Mouse (Mus musculus) mouse trophoblast stem cell (cell line): ENCODE data around the gene Hhip.
"Not testable (repeated sequence)": the region's sequence is repeated elsewhere in the genome, so short reads cannot be mapped to it uniquely, and the experiment has no call there.

Experiments
- in situ Hi-C, 2 experiments: fragments of 300-500 bp; cut with MseI, MboI; formaldehyde crosslinking; loops; 2 replicates in 1 of 2; 3 replicates in 1 of 2; pipeline ENCODE4 v1.15.1; 2025

Hhip gene

GRCm38 (mm10) chr8:79993507-79993906, 64.3 kb downstream of the Hhip start:
- in situ Hi-C loops, result no loop called here

- in situ Hi-C loops, result no loop called here
Measured at GRCm38 (mm10) chr8:79992121-79992848, 65.5 kb downstream of the Hhip start.

GRCm38 (mm10) chr8:79991420-79991819, 66.4 kb downstream of the Hhip start:
- in situ Hi-C loops, result not testable (repeated sequence)

GRCm38 (mm10) chr8:79984946-79985345, 72.9 kb downstream of the Hhip start:
- in situ Hi-C loops, result no loop called here

GRCm38 (mm10) chr8:79982144-79982543, 75.7 kb downstream of the Hhip start:
- in situ Hi-C loops, result no loop called here

- in situ Hi-C loops, result loop anchor here in 1 of 2 experiments (25.0 kb wide), 1 partner anchor 521 kb away; the partner anchor contains the start of gene Gypa
Measured at GRCm38 (mm10) chr8:79966159-79966558, 91.6 kb downstream of the Hhip start.

- in situ Hi-C loops, result loop anchor here in 1 of 2 experiments (25.0 kb wide), 1 partner anchor 534 kb away; the partner anchor contains the start of gene Gypa
Measured at GRCm38 (mm10) chr8:79952857-79953256, 104.9 kb downstream of the Hhip start.

GRCm38 (mm10) chr8:79950376-79950775, 107.4 kb downstream of the Hhip start:
- in situ Hi-C loops, result loop anchor here in 1 of 2 experiments (25.0 kb wide), 1 partner anchor 537 kb away; the partner anchor contains the start of gene Gypa

- in situ Hi-C loops, result no loop called here
Measured at GRCm38 (mm10) chr8:79945501-79946076, 112.2 kb downstream of the Hhip start.

GRCm38 (mm10) chr8:79941070-79941469, 116.7 kb downstream of the Hhip start:
- in situ Hi-C loops, result no loop called here

GRCm38 (mm10) chr8:79936856-79937445, 120.9 kb downstream of the Hhip start:
- in situ Hi-C loops, result no loop called here

GRCm38 (mm10) chr8:79935793-79936192, 122.0 kb downstream of the Hhip start:
- in situ Hi-C loops, result no loop called here

GRCm38 (mm10) chr8:79929202-79929601, 128.6 kb downstream of the Hhip start:
- in situ Hi-C loops, result no loop called here

- in situ Hi-C loops, result no loop called here
Measured at GRCm38 (mm10) chr8:79917211-79917610, 140.6 kb downstream of the Hhip start.
